Mouse (Mus musculus) brain, embryonic 14.5 days (tissue): Measurements from ENCODE around the gene Kif2a. TPM values are rescaled to one million over a fixed set of nuclear protein-coding genes. Genes with fewer than 3 reads are reported as not detected.
"Not testable (repeated sequence)": the region's sequence is repeated elsewhere in the genome, so short reads cannot be mapped to it uniquely, and the experiment has no call there.

Source experiments
- DNase-seq: peaks from one replicate; pipeline ENCODE4 v3.0.0-alpha.2; 2011; ENCODE audit warnings: low read depth
- CTCF ChIP-seq: fragments of 200-500 bp; IDR thresholded peaks from 2 replicates; pipeline ENCODE4 v1.5.1; 2012; ENCODE audit warnings: inconsistent platforms, mild to moderate bottlenecking, moderate library complexity, borderline replicate concordance; ENCODE audit not compliant: insufficient read depth, insufficient read length; ENCODE audit errors: extremely low read depth
- POLR2A ChIP-seq: fragments of 200-500 bp; IDR thresholded peaks from 2 replicates; pipeline ENCODE4 v1.6.1; 2012; ENCODE audit warnings: mild to moderate bottlenecking, inconsistent platforms, borderline replicate concordance; ENCODE audit not compliant: poor library complexity, insufficient read depth, insufficient read length, severe bottlenecking; ENCODE audit errors: extremely low read depth
- polyA plus RNA-seq: library from polyadenylated mRNA; depleted of rRNA; stranded (reverse); fragments of >200 nt; gene quantifications from 2 replicates; pipeline ENCODE4 v1.2.3, GENCODE M21; 2012

The Kif2a gene
- polyA plus RNA-seq, 1 experiment: 52.5 TPM

DNA sequence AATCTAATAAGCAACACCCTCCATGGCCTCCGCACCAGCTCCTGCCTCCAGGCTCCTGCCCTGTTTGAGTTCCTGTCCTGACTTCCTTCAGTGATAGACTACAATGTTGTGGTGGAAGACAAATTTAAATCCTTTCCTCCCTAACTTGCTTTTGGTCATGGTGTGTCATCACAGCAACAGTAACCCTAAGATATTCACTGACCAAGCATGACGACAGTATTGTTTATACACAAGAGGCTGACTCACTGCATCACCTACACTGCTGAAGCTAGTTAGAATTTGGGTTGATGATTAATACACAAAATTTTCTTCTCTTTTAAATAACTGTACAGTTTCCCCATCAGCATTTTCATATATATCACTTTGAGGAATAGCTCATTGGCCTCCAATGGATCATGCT, 18.7 kb downstream of the Kif2a start:
- no peak for TF ChIP-seq POLR2A
- no peak for TF ChIP-seq CTCF
- DNase-seq: no peak

DNA sequence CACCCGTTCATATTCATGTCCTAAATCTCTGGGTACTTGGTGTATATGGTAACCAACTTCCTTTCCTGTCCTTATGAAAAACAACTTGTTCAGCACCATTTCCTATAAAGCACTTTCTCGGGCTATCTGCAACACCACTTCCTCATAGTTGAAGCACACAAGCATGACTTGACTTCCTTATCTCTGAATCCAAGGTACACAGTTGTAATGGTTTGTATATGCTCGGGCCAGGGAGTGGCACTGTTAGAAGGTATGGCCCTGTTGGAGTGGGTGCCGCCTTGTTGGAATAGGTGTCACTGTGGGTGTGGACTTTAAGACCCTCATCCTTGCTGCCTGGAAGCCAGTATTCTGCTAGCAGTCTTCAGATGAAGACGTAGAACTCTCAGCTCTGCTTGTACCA, 23.3 kb downstream of the Kif2a start:
- no peak for DNase-seq
- TF ChIP-seq CTCF (no peak), POLR2A (no peak)

DNA sequence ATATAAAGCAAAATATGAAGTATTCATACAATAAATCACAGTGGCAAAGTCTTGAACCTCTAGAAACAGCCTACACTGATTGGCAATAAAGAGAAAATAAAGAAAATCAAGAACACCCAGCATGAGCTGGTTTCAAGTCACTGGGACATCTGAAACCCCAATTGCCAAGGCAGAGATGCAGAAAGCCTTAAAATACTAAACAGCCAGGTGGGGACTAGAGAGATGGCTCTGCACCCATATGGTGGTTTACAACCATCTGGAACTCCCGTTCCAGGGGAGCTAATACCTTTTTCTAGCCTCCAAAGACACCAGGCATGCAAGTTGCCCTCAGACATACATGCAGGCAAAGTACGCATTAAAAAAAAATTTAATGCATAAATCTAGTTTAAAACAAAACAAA, 23.9 kb downstream of the Kif2a start:
- no peak for TF ChIP-seq CTCF
- no peak for TF ChIP-seq POLR2A
- DNase-seq: no peak

DNA sequence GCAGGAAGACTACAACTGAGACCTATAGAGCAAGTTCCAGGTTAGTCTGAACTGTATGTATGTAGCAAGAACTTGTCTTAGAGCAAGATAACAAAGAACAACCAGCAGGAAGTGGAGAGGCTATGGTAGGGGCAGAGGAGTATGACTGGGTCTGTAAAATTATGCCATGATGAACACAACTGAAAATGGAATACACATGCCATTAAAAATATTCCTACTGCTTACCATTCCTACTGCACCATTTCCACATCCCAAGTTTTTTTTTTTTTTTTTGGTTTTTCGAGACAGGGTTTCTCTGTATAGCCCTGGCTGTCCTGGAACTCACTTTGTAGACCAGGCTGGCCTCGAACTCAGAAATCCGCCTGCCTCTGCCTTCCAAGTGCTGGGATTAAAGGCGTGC, 24.4 kb downstream of the Kif2a start:
- not testable (repeated sequence) for DNase-seq

DNA sequence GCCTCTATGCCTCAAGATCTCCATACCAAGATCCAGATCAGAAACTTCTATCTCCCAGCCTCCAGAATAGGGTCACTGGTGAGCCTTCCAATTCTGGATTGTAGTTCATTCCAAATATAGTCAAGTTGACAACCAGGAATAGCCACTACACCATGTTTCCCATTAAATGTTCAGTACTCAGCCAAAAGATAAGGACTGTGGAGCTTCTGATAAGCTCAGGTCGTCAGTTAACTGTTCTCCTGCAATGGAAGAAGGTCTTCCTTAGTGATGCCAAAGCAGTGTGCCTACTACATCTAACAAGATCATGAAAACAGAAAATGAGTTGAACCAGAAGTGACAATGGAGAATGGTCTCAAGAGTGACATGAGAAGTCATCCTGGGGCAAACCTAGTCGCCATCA, 25.0 kb downstream of the Kif2a start:
- no peak for TF ChIP-seq POLR2A
- TF ChIP-seq CTCF: no peak
- no peak for DNase-seq

DNA sequence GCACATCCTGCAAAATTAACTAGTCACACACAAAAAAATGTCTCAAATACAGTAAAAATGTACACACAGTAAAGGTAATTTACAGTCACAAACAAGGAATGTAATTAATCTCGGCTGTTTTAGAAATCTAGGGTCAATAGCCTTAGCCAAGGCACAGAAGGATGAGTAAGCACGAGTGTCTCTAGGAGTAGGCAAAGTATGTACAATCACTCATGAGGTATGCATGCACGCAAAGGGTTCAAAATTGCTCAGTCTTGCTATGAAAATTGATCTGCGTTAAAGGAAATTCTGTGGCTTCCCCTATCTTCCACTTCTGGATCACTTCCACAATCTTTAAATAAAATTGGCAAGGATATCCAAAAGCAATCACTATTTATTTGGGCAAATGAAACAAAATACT, 60.4 kb downstream of the Kif2a start:
- DNase-seq: no peak
- TF ChIP-seq POLR2A (no peak), CTCF (no peak)

DNA sequence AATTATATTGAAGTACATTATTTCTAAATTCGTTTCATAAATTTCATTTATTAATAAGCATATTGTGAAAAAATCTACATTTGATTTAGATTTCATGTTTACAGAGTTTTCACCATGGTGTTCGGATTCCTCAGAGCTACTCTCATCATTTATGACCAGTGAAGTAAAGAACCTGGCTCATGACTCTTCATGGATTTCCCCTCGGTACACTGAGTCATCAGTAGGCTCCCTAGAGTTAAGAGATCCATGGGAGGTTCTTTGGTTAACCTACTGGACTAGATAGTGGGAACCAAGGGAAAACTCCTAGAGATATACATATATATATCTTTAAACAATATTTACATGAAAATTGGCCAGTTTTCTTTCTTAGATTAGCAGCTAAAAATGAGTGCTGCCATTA, 61.4 kb downstream of the Kif2a start:
- TF ChIP-seq CTCF (no peak), POLR2A (no peak)
- DNase-seq: no peak

DNA sequence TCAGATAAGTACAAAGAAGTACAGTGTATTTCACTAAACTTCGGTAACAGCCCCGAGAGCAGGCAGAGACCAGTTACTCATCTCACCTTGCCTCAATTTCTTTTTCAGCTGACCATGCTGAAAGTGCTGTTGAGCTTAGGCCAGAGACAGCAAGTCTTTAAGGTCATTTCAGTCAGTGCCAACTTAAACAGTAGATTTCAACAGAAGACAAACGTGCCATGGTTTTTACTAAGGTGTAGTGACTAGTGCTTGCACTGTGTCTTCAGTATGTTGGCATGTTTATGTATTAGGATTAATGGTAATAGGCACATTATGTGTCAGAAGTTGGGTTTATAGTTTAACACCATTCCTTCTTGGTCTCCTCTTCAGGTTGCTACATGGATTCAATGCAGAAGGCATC, 63.6 kb downstream of the Kif2a start:
- TF ChIP-seq CTCF (no peak), POLR2A (no peak)
- DNase-seq: no peak

DNA sequence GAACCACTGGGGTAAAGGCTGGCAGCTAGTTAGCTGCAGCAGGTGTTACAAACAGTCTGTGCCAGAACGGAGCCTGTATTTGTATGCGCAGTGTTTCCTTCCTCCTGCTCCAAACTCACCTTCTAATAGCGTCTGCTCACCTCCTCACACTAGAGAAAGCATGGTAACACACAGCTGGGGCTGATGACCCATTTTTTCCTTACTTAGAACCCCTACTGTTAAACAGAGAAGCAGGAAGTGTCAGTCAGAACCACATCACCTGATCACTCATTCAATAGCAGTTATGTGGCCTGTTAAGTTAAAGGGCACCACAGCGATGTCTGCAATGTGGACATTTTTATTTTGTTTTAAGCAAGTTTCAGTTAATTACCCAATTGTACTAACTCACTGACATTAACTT, 64.4 kb downstream of the Kif2a start:
- no peak for DNase-seq
- TF ChIP-seq POLR2A: no peak
- TF ChIP-seq CTCF: no peak

DNA sequence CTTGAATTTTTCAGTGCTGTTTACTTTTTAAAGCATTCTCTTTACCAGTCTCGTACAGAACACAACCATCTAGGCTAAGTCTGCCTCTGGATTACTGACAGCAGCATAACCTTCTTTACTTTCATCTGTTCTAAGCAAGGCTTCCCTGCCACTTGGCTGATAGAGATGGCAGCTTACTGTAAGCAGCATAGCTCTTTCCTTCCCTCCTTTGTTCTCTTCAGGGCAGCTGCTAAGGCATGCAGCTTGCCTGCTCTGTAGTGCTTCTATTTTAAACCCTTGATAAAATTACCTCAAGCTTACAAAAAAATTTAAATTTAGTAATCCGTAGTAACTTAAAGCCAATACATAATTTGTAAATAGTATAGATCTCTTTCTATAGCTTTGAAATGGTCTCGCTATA, 67.0 kb downstream of the Kif2a start:
- no peak for DNase-seq
- no peak for TF ChIP-seq CTCF
- TF ChIP-seq POLR2A: no peak

DNA sequence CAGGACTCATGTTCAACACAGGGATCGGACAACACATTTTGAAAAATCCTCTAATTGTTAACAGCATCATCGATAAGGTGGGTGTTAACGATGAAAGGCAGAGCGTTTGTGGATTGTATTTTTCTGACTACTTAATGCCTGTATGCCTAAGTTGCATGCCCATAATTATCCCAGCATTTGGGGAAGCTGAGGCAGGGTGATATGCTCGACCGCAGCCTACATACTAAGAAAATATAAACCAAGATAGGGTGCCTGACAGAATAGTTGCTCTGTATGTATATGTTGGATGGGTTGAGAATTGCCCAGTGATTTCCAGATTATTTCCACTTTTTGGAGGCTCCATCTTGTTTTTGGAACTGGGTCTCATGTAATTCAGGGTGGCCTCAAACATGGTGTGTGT, 74.3 kb downstream of the Kif2a start:
- DNase-seq: no peak
- TF ChIP-seq POLR2A (no peak), CTCF (no peak)

DNA sequence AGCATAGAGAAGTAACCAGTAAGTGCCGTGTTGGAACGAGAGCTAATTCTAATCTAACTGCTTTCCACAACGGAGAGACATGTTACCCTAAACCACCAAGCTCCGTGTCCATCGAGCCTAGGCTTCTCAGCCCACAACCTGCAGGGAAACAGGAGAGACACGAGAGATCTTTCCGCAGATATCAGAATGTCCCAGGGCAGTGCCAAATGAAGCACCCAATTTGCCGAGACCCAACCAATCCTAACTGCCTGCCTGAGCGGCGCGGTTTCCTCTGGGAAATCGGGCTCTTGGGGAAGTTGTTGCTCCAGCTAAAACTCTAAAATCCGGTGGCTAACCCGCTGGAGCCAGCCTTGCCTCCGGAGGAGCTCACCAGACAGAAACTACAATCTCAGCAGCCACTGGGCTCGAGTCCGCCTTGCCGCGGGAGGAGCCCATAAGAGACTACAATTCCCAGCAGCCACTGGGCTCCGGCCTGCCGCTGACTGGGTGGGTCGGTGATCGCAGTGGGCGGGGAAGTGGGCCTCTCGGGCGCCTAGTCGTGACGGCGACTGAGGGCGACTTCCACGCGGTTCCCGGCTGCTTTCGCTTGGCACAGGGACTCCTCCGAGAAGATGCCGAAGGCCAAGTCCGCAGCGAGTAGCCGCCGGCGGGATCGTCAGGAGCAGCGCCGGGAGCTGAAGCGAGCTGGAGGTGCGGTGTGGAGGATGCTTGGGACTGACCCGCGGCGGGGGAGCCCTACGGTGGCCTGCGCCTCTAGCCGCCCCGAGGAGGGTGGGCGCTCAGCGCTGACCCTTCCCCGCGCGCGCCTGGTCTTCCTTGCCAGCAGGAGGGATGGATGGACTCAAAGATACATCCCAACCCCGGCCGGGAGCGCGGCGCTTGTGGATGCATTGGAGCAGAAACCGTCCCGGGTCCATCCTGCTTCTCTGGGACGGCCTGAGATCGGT, 75.1 kb downstream of the Kif2a start, which contains the start of gene Dimt1:
Dimt1 (plus strand) TSS at position 534 of the 947 bp plus-strand sequence.
- no peak for TF ChIP-seq CTCF
- peak; percentile 6; the same call in 1 of the 2 replicates for TF ChIP-seq POLR2A
- peak; percentile 98 for DNase-seq
